Mouse (Mus musculus) cerebellum, postnatal 25 days (tissue): ENCODE measurements around the gene Lyl1.
A peak's percentile ranks its signal among the peaks of the same experiment; 100 is the strongest.

Source experiments
- DNase-seq, 2 experiments: peaks; one replicate each; pipeline ENCODE4 v3.0.0; 2021; ENCODE audit warnings: mixed read lengths in 2 of 2

The Lyl1 gene

DNA sequence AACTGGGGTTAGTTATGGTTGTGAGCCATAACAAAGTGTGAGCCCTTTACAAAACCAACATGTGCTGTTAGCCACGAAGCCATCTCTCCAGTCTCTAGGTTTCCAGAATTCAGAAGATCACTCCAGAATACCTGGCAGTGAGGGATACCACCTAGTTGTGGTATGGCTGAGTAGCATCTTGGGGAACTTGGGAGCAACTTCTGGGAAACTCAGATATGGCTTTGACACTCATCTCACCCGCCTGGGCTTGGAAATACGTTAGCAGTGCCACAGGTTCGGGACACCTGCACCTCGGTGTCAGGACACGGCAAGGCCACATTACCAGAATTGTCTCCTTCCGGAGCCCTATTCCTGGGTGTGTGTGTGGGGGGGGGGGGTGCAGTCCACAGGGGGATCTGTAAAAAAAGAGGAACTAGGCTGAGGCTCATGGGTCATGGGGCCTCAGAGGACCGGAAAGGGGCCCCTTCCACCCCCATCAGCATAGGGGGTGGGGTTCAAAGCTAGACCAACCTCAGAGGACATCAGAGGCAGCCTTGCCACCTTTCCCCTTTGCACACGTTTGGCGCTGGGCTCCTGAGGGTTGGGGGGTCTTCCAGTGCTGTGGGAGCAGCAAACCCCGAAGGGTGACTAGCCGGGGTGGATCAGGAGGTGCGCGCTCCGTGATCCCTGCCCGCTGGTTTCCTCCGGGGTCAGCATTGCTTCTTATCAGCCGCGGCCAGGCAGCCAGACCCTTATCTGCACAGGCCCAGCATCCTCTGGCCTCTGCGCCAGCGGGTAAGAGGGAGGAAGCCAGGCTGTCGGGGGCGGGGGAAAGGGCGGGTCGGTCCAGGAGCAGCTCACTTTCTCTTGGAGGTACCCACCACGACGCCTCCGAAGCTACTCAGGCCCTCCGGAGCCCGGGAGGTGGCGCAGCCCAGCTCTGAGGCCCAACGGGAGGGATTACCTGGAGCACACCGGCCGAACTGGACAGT, at the start of gene Lyl1:
Gene Lyl1 (plus strand): TSS at position 517 of the 971 bp plus-strand sequence.
- peak; percentile 29 to 40 for DNase-seq

DNA sequence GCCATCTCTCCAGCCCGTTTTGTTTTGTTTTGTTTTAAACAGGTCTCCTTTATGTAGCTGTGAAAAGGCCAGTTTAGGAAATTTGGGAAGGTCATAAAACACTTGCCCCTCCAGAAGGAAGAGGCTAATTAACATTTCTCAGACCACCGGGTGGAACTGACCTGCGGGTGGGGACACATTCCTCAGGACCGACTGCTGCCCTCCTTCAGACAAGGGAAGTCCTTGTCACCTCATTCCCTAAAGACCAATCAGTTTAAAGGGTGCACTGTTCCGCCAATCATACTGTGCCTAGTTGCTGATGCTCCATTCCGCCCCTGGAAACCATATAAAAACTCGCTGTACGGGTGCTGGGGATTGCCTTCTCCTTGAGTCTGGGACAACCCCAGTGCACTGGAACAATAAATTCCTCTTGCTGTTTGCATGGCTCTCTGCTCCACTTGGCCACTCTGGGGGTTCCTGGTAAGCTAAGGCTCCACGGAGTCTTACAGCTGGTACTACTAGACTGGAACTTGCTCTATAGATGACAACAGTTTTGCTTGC, 48.1 kb upstream of the Lyl1 start:
- DNase-seq, result peak in 1 of 2 experiments; percentile 5

DNA sequence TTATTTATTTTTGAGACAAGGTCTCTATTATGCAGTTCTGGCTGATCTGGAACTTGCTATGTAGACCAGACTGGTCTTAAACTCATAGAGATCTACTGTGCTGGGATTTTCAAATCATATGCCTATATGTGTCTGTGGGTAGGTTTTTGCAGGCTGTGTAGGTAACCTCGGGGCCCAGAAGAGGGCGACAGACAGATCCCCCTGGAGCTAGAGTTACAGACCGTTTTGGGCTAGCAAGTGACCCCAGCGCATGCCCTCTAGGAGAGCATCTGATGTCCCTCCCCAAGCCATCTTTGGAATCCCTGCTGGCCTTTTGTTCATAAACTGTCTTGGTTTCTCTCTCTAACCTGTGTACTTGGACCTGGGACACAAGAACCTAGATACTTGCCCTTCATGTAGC, 46.7 kb upstream of the Lyl1 start:
- DNase-seq, result peak in 1 of 2 experiments; percentile 3

DNA sequence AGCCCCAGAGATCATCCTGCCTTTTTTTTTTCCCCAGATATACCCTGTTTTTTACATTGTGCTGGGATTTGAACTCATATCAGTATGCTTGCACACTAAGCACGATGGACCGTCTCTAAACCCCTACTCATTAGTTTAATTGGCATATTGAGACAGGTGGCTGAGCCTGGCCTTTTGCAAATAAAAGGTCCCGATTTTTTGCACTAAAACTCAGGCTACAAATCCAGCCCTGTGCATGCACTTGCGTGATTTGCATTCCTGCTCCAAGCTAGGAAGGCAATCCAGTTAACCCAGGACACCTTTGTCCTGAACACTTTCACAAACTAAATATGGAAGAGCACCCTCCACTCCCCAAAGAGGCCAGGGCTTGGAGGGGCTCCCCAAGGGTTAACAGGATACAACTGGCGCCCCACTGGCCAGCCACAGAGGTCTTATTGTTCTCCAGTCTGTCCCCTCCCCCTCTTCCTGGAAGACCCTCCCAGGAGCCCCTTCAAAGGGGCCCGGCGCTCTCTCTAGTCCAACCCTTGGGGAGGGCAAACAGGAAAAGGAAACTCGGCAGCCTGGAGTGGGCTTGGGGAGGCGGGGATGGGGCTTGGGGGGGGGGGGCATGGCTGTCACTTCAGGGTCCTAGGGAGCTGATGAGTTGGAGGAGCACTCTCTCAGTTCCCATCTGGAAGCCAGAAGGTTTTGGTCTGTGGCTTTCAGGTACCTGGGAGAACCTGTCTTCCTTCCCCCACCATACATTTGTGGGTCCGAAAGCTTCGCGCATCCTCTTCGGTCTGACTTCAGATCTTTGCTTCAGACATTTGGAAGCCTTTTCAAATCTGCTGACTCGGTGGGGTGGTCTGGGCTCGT, 45.7 kb upstream of the Lyl1 start:
- DNase-seq, result no peak

- DNase-seq, result no peak
Observed at GRCm38 (mm10) chr8:84656191-84656525, 45.1 kb upstream of the Lyl1 start.

DNA sequence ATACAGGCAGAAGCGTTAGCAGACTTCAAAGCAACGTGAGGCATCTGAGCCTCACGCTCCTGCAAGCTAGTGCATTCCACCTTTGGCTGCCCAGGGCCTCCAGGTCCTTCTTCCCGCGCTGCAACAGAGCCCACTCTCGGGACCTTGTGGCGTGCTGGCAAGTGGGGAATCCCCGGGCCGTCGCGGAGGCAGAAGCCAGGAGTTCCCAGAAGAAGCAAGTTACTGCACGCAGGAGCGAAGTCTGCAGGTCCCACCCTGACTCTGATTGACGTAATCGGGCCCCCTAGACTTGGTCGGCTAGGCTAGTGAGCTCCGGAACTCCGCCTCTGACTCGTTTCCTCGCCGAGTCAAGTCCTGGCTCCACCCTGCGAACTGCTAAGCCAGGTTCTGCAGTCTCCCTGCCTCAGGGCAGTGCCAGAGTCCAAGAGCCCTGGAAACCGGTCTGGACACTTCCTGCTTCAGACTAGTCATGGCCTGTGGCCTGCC, 44.6 kb upstream of the Lyl1 start:
- DNase-seq, result peak; percentile 55 to 65

DNA sequence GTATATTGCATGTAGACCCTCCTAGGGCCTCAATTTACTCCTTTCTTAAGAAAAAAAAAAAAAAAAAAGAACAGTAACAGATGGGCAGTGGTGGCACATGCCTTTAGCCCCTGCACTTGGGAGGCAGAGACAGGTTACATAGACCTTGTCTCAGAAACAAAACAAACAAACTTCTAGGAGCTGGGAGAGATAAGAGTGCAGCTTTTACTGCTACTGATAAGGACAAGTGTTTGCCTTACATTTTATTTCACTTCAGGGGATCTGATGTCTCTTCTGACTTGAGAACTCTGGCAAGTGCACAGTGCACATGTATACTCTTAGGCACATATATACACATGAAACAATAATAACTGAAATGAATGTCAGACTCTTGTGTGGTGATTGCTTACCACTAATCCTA, 44.1 kb upstream of the Lyl1 start:
- DNase-seq, result no peak

DNA sequence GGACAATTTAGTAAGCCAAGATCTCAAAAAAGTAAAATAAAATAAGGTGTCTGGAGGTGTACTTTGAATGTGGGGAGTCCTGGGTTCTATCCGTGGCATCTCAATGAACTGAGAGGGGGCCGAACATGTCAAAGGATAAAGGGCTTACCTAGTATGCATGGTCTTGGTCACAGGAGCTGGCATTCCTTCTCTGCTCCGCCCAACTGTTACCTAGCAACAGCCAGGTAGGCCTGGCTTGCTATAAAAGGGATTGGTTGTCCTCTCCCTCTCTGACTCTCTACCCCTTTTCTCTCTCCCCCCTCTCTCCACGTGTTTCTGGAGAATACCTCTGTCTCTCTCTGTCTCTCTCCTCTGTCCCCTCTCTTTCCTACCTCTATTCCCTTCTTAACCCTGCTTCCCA, 43.6 kb upstream of the Lyl1 start:
- no peak for DNase-seq

DNA sequence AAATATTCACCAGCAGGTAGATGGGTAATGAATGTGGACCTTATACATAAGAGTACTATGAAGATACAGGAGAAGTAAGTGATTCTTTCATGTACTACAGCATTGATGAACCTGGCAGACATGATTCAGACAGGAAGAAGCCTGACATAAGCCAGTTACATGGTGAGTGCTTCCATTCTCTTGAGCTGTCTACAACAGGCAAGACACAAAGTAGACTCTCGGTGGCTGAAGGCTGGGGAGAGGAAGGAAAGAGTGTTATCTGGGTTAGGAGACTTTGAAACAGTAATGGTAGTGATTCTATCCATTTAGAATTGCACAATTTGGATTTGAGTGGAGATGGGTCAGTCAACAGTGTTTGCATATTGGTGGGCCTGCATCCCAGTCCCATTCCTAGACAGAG, 42.3 kb upstream of the Lyl1 start:
- DNase-seq, result no peak

- no peak for DNase-seq
Observed at GRCm38 (mm10) chr8:84659936-84660818, 41.1 kb upstream of the Lyl1 start.

GRCm38 (mm10) chr8:84660819-84661457, 40.3 kb upstream of the Lyl1 start:
- peak in 1 of 2 experiments; percentile 63 for DNase-seq

DNA sequence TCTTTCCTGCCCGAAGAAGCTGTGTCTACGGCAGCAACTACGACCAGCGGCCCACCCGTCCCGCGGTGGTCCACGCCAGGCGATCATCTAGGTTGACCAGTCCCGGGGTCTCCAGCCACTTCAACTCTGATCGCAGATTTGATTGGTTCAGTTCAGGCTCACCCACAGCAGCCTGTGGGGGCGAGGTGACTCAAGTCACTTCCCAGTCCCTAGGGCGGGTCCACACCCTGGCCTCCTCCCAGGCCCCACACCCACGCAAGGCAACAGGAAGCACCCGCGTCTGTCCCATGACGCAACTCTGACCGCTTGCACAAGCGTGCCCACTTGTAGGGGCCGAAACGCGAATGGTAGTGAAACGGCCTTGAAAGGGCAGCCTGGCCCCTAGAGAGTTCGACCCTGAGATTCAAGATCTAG, 39.8 kb upstream of the Lyl1 start:
- peak; percentile 78 to 83 for DNase-seq

- DNase-seq, result peak in 1 of 2 experiments; percentile 67
Observed at GRCm38 (mm10) chr8:84661961-84662571, 39.2 kb upstream of the Lyl1 start.

GRCm38 (mm10) chr8:84662581-84663065, 38.6 kb upstream of the Lyl1 start, which contains the start of gene Ier2:
Ier2 (minus strand) TSS chr8:84662852.
- DNase-seq, result peak; percentile 95 to 96

DNA sequence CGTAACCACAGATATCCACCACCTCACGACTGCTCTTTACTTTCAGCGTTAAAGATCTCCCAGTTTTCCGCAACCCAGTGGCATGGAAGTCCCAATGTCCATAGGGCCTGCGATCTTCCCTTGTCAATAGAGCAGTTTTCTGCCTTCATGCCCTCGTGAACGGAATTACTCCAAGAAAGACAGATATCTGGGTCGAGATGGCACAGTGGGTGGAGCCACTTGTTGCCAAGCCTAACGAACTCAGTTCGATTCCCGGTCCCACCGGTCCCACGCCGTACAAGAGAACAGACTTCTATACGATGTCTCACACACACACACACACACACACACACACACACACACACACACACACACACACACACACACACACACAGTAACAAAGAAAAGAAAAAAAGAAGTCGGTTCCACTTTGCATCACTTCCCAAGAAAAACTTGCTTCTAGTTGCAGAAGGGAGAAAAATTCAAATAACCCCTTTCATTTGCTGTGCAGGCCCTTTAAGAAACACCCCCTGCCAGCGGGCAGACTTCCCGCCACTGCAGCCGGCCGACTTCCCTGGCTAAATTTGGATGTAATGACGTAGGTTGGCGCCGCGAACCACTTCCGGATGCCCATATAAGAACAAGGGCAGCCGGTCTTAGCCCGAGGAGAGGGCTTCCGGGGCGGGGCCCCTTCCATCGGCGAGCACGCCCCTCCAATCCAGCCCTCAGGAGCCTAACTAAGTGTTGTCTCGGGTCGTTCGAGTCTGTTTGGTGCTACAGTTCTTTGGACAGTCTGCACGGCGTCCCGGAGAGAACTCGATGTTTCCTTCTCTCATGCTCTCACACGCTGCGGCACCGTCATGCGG, 37.6 kb upstream of the Lyl1 start:
- peak; percentile 97 to 98 for DNase-seq

GRCm38 (mm10) chr8:84664566-84665384, 36.5 kb upstream of the Lyl1 start:
- peak; percentile 88 to 91 for DNase-seq

DNA sequence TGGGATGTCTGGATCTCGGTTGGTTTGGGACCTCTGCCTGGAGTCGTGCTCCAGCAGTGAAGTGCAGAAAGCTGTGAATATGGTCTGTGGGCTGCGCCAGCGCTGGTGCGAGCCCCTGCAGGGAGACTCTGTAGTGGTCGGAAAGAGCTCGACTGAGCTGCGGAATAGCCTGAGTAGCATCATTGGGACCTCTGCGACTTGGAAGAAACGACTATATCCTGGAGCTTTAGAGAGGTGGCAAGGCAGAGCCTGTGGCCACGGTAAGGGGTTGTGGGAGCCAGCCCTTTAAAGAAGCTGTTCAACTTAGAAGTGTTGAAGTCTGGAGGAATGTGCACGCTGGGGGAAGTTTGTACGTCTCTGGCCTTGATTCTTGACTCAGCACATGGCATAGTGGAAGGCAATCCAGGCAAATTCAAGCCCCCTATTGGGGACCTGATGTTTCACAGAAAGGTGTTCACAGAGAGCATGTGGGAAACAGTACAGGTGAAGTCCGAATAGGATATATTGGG, 35.8 kb upstream of the Lyl1 start:
- peak in 1 of 2 experiments; percentile 38 for DNase-seq

- DNase-seq, result no peak
Observed at GRCm38 (mm10) chr8:84668081-84668480, 33.2 kb upstream of the Lyl1 start.
